Mouse (Mus musculus): ENCODE measurements around the gene Zswim5.

GRCm38 (mm10) chr4:116829364-116830069 lies 47.7 kb upstream of the Zswim5 start:
- TF ChIP-seq CTCF (IDR thresholded peaks at IDR 0.05; ENCODE audit: low read depth) (no peak), EP300 (optimal IDR thresholded peaks at IDR 0.05) (no peak)

Measured in stomach, postnatal 0 days (tissue).